Comparison of ENCODE assay signal across 30 mouse cellular contexts in the genomic region with DNA sequence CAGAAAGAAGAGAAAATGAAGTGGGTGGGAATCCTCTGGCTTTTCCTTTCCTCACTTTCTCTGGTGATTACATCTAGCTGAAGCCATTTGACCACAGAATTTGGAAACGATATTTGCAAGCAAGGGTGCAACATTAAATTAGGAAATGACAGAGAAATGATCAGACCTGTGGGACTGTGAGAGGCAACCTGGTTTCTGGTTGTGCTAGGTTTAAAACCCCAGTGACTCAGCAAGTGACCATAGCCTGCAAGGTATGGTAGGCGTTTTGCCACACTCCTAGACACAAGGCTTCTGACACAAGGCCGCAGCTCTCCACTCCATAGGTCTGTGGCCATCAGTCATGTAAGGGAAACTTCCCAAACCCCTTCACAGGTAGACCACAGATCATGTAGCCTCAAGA. TPM values are rescaled to one million over a fixed set of nuclear protein-coding genes. Genes with fewer than 3 reads are reported as not detected.
A peak's percentile ranks its signal among the peaks of the same experiment; 100 is the strongest.
DNase-seq lines count a peak whose midpoint lies in the region; ATAC-seq and TF ChIP-seq lines count a peak whose summit lies in the region.
"Had no signal": no experiment of that assay in that cellular context is flagged by ENCODE, and none has a peak within 500 bp of the region (broad histone marks: within the 10 kb centered on the region; RNA-seq: fewer than 3 reads in every experiment).

No protein-coding gene starts in this region.

- no peaks in the 10 kb centered on the region for H3K9me3 ChIP-seq in liver, embryonic 16.5 days (replicated peaks; ENCODE audit: control insufficient read depth, low read length)
- no peaks in the 10 kb centered on the region for H3K9me3 ChIP-seq in liver, embryonic 12.5 days (replicated peaks)
- no peaks in the 10 kb centered on the region for H3K9me3 ChIP-seq in stomach, embryonic 15.5 days
- no peaks in the 10 kb centered on the region for H3K9me3 ChIP-seq in stomach, postnatal 0 days (ENCODE audit: control insufficient read depth, low read length)
- no peaks in the 10 kb centered on the region for H3K9me3 ChIP-seq in hindbrain, embryonic 12.5 days (replicated peaks)
- H3K9me3 ChIP-seq in lung, postnatal 0 days (ENCODE audit: low read length), result no peaks in the 10 kb centered on the region
- H3K9me3 ChIP-seq: embryonic facial prominence, embryonic 10.5 days; embryonic facial prominence, embryonic 12.5 days; forebrain, embryonic 13.5 days; forebrain, embryonic 15.5 days; G1E had no signal

- no peaks in the 10 kb centered on the region for H3K36me3 ChIP-seq in liver, embryonic 16.5 days (ENCODE audit: control insufficient read depth, insufficient read depth)
- H3K36me3 ChIP-seq in liver, embryonic 12.5 days, result no peaks in the 10 kb centered on the region
- no peaks in the 10 kb centered on the region for H3K36me3 ChIP-seq in stomach, embryonic 15.5 days
- no peaks in the 10 kb centered on the region for H3K36me3 ChIP-seq in stomach, postnatal 0 days (ENCODE audit: control insufficient read depth, insufficient read depth, low read length)
- H3K36me3 ChIP-seq in hindbrain, embryonic 12.5 days, result no peaks in the 10 kb centered on the region
- no peaks in the 10 kb centered on the region for H3K36me3 ChIP-seq in lung, postnatal 0 days (ENCODE audit: insufficient read depth, low read length)
- H3K36me3 ChIP-seq: embryonic facial prominence, embryonic 10.5 days; embryonic facial prominence, embryonic 12.5 days; forebrain, embryonic 15.5 days; G1E had no signal

- no peaks in the 10 kb centered on the region for H3K27me3 ChIP-seq in liver, embryonic 16.5 days (ENCODE audit: control insufficient read depth, insufficient read depth, low read depth, low read length)
- H3K27me3 ChIP-seq in liver, embryonic 12.5 days (replicated peaks), result no peaks in the 10 kb centered on the region
- H3K27me3 ChIP-seq in stomach, embryonic 15.5 days (replicated peaks), result no peaks in the 10 kb centered on the region
- no peaks in the 10 kb centered on the region for H3K27me3 ChIP-seq in stomach, postnatal 0 days (ENCODE audit: control insufficient read depth, insufficient read depth, low read length)
- no peaks in the 10 kb centered on the region for H3K27me3 ChIP-seq in hindbrain, embryonic 12.5 days
- H3K27me3 ChIP-seq in lung, postnatal 0 days (replicated peaks; ENCODE audit: insufficient read depth, low read length), result no peaks in the 10 kb centered on the region
- H3K27me3 ChIP-seq: CH12.LX; embryonic facial prominence, embryonic 12.5 days; forebrain, embryonic 13.5 days; forebrain, embryonic 15.5 days; Patski had no signal

- no peak overlapping the region for H3K9ac ChIP-seq in liver, embryonic 16.5 days (ENCODE audit: low read depth, low read length)
- H3K9ac ChIP-seq in liver, embryonic 12.5 days, result no peak overlapping the region
- H3K9ac ChIP-seq in stomach, embryonic 15.5 days, result no peak overlapping the region
- no peak overlapping the region for H3K9ac ChIP-seq in stomach, postnatal 0 days (ENCODE audit: low read length)
- H3K9ac ChIP-seq in hindbrain, embryonic 12.5 days, result no peak overlapping the region
- no peak overlapping the region for H3K9ac ChIP-seq in lung, postnatal 0 days (replicated peaks; ENCODE audit: low read depth)
- H3K9ac ChIP-seq: embryonic facial prominence, embryonic 12.5 days; forebrain, embryonic 13.5 days; forebrain, embryonic 15.5 days; forebrain, postnatal 0 days had no signal

- 55% methylated on average over 3 of the region's 3 CpGs for WGBS in liver, embryonic 16.5 days (ENCODE audit: insufficient replicate concordance)
- 62% methylated on average over 3 of the region's 3 CpGs for WGBS in liver, embryonic 12.5 days (ENCODE audit: insufficient replicate concordance)
- WGBS in stomach, embryonic 15.5 days, result 82% methylated on average over 3 of the region's 3 CpGs
- 85% methylated on average over 3 of the region's 3 CpGs for WGBS in stomach, postnatal 0 days
- 85% methylated on average over 3 of the region's 3 CpGs for WGBS in hindbrain, embryonic 12.5 days
- WGBS in lung, postnatal 0 days, result 81% methylated on average over 3 of the region's 3 CpGs

- no peak for DNase-seq in stomach, postnatal 0 days (ENCODE audit: low spot score)
- no peak for DNase-seq in lung, postnatal 0 days (ENCODE audit: low spot score)
- DNase-seq: adrenal gland, adult 2 months; adrenal gland, postnatal 10 days; adrenal gland, postnatal 25 days; B cell, adult 2 months; cerebellum, adult 11 months; cerebellum, adult 18-20 months; cerebellum, adult 8-10 months; cerebellum, adult 9-11 months; cerebellum, postnatal 25 days; forebrain, postnatal 0 days had no signal

- no peak overlapping the region for H3K4me2 ChIP-seq in liver, embryonic 16.5 days (ENCODE audit: low read depth, low read length)
- H3K4me2 ChIP-seq in liver, embryonic 12.5 days, result no peak overlapping the region
- H3K4me2 ChIP-seq in stomach, embryonic 15.5 days, result no peak overlapping the region
- H3K4me2 ChIP-seq in stomach, postnatal 0 days (replicated peaks; ENCODE audit: low read depth), result no peak overlapping the region
- no peak overlapping the region for H3K4me2 ChIP-seq in hindbrain, embryonic 12.5 days (replicated peaks)
- H3K4me2 ChIP-seq in lung, postnatal 0 days (replicated peaks; ENCODE audit: low read depth, low read length), result no peak overlapping the region
- H3K4me2 ChIP-seq: embryonic facial prominence, embryonic 12.5 days; forebrain, embryonic 13.5 days; forebrain, embryonic 15.5 days had no signal

- no peak for TF ChIP-seq EP300 in stomach, postnatal 0 days (optimal IDR thresholded peaks at IDR 0.05)
- no peak for TF ChIP-seq EP300 in lung, postnatal 0 days (IDR thresholded peaks at IDR 0.05)

- H3K4me3 ChIP-seq in liver, embryonic 16.5 days (ENCODE audit: low read depth, low read length), result no peak overlapping the region
- no peak overlapping the region for H3K4me3 ChIP-seq in liver, embryonic 12.5 days
- no peak overlapping the region for H3K4me3 ChIP-seq in stomach, embryonic 15.5 days (replicated peaks)
- H3K4me3 ChIP-seq in stomach, postnatal 0 days (ENCODE audit: low read depth, low read length), result no peak overlapping the region
- no peak overlapping the region for H3K4me3 ChIP-seq in hindbrain, embryonic 12.5 days
- H3K4me3 ChIP-seq in lung, postnatal 0 days (ENCODE audit: low read depth, low read length), result no peak overlapping the region
- H3K4me3 ChIP-seq: embryonic facial prominence, embryonic 10.5 days; embryonic facial prominence, embryonic 12.5 days; forebrain, embryonic 13.5 days; forebrain, embryonic 15.5 days had no signal

- H3K27ac ChIP-seq in liver, embryonic 16.5 days (ENCODE audit: low read length), result no peak overlapping the region
- no peak overlapping the region for H3K27ac ChIP-seq in liver, embryonic 12.5 days
- H3K27ac ChIP-seq in stomach, embryonic 15.5 days, result peak overlapping the region; percentile 35; the same call in 1 of the 2 replicates
- H3K27ac ChIP-seq in stomach, postnatal 0 days (replicated peaks), result no peak overlapping the region
- H3K27ac ChIP-seq in hindbrain, embryonic 12.5 days, result no peak overlapping the region
- H3K27ac ChIP-seq in lung, postnatal 0 days (ENCODE audit: low read length), result no peak overlapping the region
- H3K27ac ChIP-seq: embryonic facial prominence, embryonic 10.5 days; embryonic facial prominence, embryonic 12.5 days; forebrain, embryonic 13.5 days; forebrain, embryonic 15.5 days had no signal

- no peaks in the 10 kb centered on the region for H3K4me1 ChIP-seq in liver, embryonic 16.5 days (ENCODE audit: control insufficient read depth, low read depth, low read length)
- no peaks in the 10 kb centered on the region for H3K4me1 ChIP-seq in liver, embryonic 12.5 days
- no peaks in the 10 kb centered on the region for H3K4me1 ChIP-seq in stomach, embryonic 15.5 days
- no peaks in the 10 kb centered on the region for H3K4me1 ChIP-seq in stomach, postnatal 0 days (replicated peaks; ENCODE audit: control insufficient read depth, insufficient read depth)
- no peaks in the 10 kb centered on the region for H3K4me1 ChIP-seq in hindbrain, embryonic 12.5 days
- H3K4me1 ChIP-seq in lung, postnatal 0 days (ENCODE audit: insufficient read depth, low read depth, low read length), result no peaks in the 10 kb centered on the region
- H3K4me1 ChIP-seq: embryonic facial prominence, embryonic 10.5 days; embryonic facial prominence, embryonic 12.5 days; forebrain, embryonic 13.5 days; forebrain, embryonic 15.5 days had no signal

- TF ChIP-seq CTCF in stomach, postnatal 0 days (IDR thresholded peaks at IDR 0.05; ENCODE audit: low read depth), result no peak
- TF ChIP-seq CTCF in lung, postnatal 0 days (IDR thresholded peaks at IDR 0.05), result no peak

- ATAC-seq in liver, embryonic 16.5 days (ENCODE audit: low read depth), result peak; percentile 47
- ATAC-seq in liver, embryonic 12.5 days, result no peak
- ATAC-seq in stomach, embryonic 15.5 days (ENCODE audit: insufficient read depth, low FRiP score, low read depth), result no peak
- ATAC-seq in stomach, postnatal 0 days (ENCODE audit: low FRiP score, low TSS enrichment), result no peak
- ATAC-seq in granulocyte monocyte progenitor cell, adult 5-6 weeks (replicated peaks; ENCODE audit: poor library complexity, severe bottlenecking), result peak; percentile 32
- ATAC-seq in megakaryocyte progenitor cell, adult 5-6 weeks (replicated peaks; ENCODE audit: poor library complexity), result peak; percentile 40
- no peak for ATAC-seq in hindbrain, embryonic 12.5 days (ENCODE audit: low FRiP score)
- no peak for ATAC-seq in lung, postnatal 0 days
- ATAC-seq: activated CD4-positive, CD25-positive, alpha-beta regulatory T cell, adult 4 months; CD4-positive, CD25-positive, alpha-beta regulatory T cell, adult 4 months; forebrain, embryonic 13.5 days; forebrain, embryonic 15.5 days; forebrain, postnatal 0 days; Patski had no signal

RNA-seq across cellular contexts. Expression of a gene that starts 41.4 kb away (rescaled TPM):
- 0.98 and 1.3 TPM in 2 replicates for polyA plus RNA-seq in liver, embryonic 16.5 days (2015; fragmentation: Nextera tagmentation; extraction: Ambion mirVana)
- 0.36 and 0.87 TPM in 2 replicates for polyA plus RNA-seq in liver, embryonic 12.5 days (2016; fragmentation: Nextera tagmentation; extraction: Ambion mirVana)
- 1.4 and 1.6 TPM in 2 replicates for polyA plus RNA-seq in stomach, embryonic 15.5 days (2015; fragmentation: Nextera tagmentation; extraction: Ambion mirVana)
- 0.61 and 0.93 TPM in 2 replicates for polyA plus RNA-seq in stomach, postnatal 0 days (2015; fragmentation: Nextera tagmentation; extraction: Ambion mirVana)
- total RNA-seq in granulocyte monocyte progenitor cell, adult 5-6 weeks (2014; fragmentation: Nextera tagmentation), result 3.1 TPM in 1 of 2 replicates, not detected in the other
- 1.5 and 1.9 TPM in 2 replicates for total RNA-seq in granulocyte monocyte progenitor cell, adult 5-6 weeks (2017)
- total RNA-seq in megakaryocyte progenitor cell, adult 5-6 weeks (2015), result 0.69 and 1.2 TPM in 2 replicates
- 0.64 and 3.9 TPM in 2 replicates for total RNA-seq in megakaryocyte progenitor cell, adult 5-6 weeks (2017)
- polyA plus RNA-seq in hindbrain, embryonic 12.5 days (2016; fragmentation: Nextera tagmentation; extraction: Ambion mirVana), result not detected in 2 replicates
- polyA plus RNA-seq in lung, postnatal 0 days (2015; fragmentation: Nextera tagmentation; extraction: Ambion mirVana), result 0.87 and 0.92 TPM in 2 replicates
- total RNA-seq: adrenal gland, adult 2 months; adrenal gland, postnatal 25 days; forebrain, postnatal 0 days had no signal
- polyA plus RNA-seq: adrenal gland, adult 2 months; brain, embryonic 14.5 days; cortical plate, adult 2 months; embryonic facial prominence, embryonic 10.5 days; embryonic facial prominence, embryonic 12.5 days; forebrain, embryonic 11.5 days; forebrain, embryonic 13.5 days; forebrain, embryonic 15.5 days; Patski had no signal

Comparison
In these comparisons a context has a peak if more than half of its experiments do, and no peak if none do; other contexts are left out.
1. ATAC-seq: peak in liver, embryonic 16.5 days (single experiment), granulocyte monocyte progenitor cell, adult 5-6 weeks (single experiment) and megakaryocyte progenitor cell, adult 5-6 weeks (single experiment); none in liver, embryonic 12.5 days (single experiment), stomach, embryonic 15.5 days (single experiment), stomach, postnatal 0 days (single experiment), hindbrain, embryonic 12.5 days (single experiment) and lung, postnatal 0 days (single experiment).